Mouse (Mus musculus) small intestine, adult 2 months (tissue): ENCODE measurements at regions not wholly inside any gene's neighbourhood (a gene's known extent, or its start where the extent isn't known, plus 50 kb on each side); places are given as distances from the start of the nearest gene placed in this dataset.

Experiments
- CTCF ChIP-seq: fragments of 200-500 bp; IDR thresholded peaks from 2 replicates; pipeline ENCODE4 v1.5.1; 2012; ENCODE audit warnings: low read depth, mild to moderate bottlenecking, control low read depth, inconsistent platforms, low read length, moderate library complexity, mixed read lengths; ENCODE audit not compliant: insufficient replicate concordance, insufficient read length; ENCODE audit errors: extremely low read depth
- POLR2A ChIP-seq: fragments of 200-500 bp; IDR thresholded peaks from 2 replicates; pipeline ENCODE4 v1.6.1; 2012; ENCODE audit warnings: low read depth, mild to moderate bottlenecking, control low read depth, inconsistent platforms, low read length, moderate library complexity

DNA sequence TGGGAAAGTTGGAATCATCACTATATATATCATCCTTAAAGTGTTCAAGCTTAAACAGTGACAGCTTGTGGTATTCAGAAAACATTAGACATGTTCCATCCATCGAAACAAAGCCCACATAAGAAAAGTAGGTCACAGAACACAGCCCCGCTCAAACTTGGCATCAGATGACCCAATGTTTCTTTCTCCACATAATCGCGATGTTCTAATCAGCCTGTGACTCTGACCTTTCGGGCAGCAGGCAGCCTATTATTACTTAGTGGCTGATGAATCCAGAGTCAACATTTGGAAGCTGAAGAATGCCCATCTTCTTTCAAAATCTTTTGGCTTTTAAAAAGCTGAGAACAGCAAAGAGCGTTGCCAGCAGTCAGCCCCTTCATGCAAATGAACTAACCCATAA is 65.1 kb upstream of the Dph5 start:
- TF ChIP-seq CTCF = no peak
- no peak for TF ChIP-seq POLR2A
